Mouse (Mus musculus) forebrain, embryonic 14.5 days (tissue): ENCODE data around the gene Sec22b. TPM values are rescaled to one million over a fixed set of nuclear protein-coding genes. Genes with fewer than 3 reads are reported as not detected.

Source experiments
- ATAC-seq: fragments of 200-750 bp; cut with Nextera tagmentation; 2 replicates; pipeline ENCODE4 v1.8.0; 2017; ENCODE audit warnings: mild to moderate bottlenecking, moderate library complexity
- DNase-seq: peaks from one replicate; pipeline ENCODE4 v3.0.0-alpha.2; 2015; ENCODE audit warnings: low spot score
- H3K27ac ChIP-seq: fragments of 300-500 bp; sonication (generic); 2 replicates; pipeline ENCODE4 v1.5.1; 2014; ENCODE audit warnings: low read depth, mild to moderate bottlenecking, control low read depth, low read length, moderate library complexity
- H3K27me3 ChIP-seq: fragments of 300-500 bp; sonication (generic); replicated peaks from 2 replicates; pipeline ENCODE4 v1.6.1; 2014; ENCODE audit warnings: low read length, control low read depth, mixed read lengths; ENCODE audit not compliant: control insufficient read depth, insufficient read depth
- H3K36me3 ChIP-seq: fragments of 300-500 bp; sonication (generic); 2 replicates; pipeline ENCODE4 v1.6.1; 2014; ENCODE audit warnings: low read length, control low read depth; ENCODE audit not compliant: control insufficient read depth, insufficient read depth
- H3K4me1 ChIP-seq: fragments of 300-500 bp; sonication (generic); 2 replicates; pipeline ENCODE4 v1.6.1; 2014; ENCODE audit warnings: antibody characterized with exemption, low read length, control low read depth; ENCODE audit not compliant: control insufficient read depth, insufficient read depth
- H3K4me2 ChIP-seq: fragments of 300-500 bp; sonication (generic); 2 replicates; pipeline ENCODE4 v1.6.1; 2014; ENCODE audit warnings: mild to moderate bottlenecking, control low read depth, low read length
- H3K4me3 ChIP-seq: fragments of 300-500 bp; sonication (generic); 2 replicates; pipeline ENCODE4 v1.5.1; 2014; ENCODE audit warnings: low read depth, low read length, control low read depth
- H3K9ac ChIP-seq: fragments of 300-500 bp; sonication (generic); 2 replicates; pipeline ENCODE4 v1.6.1; 2014; ENCODE audit warnings: mild to moderate bottlenecking, low read length, control low read depth, moderate library complexity
- H3K9me3 ChIP-seq: fragments of 300-500 bp; sonication (generic); replicated peaks from 2 replicates; pipeline ENCODE4 v1.6.1; 2016; ENCODE audit warnings: low read length, control low read depth, mixed read lengths; ENCODE audit not compliant: control insufficient read depth
- WGBS: fragments of 180-500 bp; shearing (Covaris S2); extraction: QIAGEN DNeasy Blood & Tissue Kit; methylation state at CpG from one replicate; pipeline ENCODE4 v1.1.7; 2014; 5-methylcytosine and 5-hydroxymethylcytosine counted together
- polyA plus RNA-seq: library from polyadenylated mRNA; unstranded; fragments of >200 nt; fragmentation: Nextera tagmentation; extraction: Ambion mirVana; gene quantifications from 2 replicates; pipeline ENCODE4 v1.2.1, GENCODE M21; 2014

Sec22b gene
- polyA plus RNA-seq, 1 experiment from 2014 or later: 130 TPM

GRCm38 (mm10) chr3:97953196-97953595 is 52.2 kb downstream of the Sec22b start:
- ATAC-seq (no peak), DNase-seq (no peak)
- H3K4me1 ChIP-seq: no peaks in the 10 kb centered on the region
- H3K9ac ChIP-seq: no peak overlapping the region
- H3K27ac ChIP-seq: no peak overlapping the region
- 79% methylated on average over 2 of the region's 2 CpGs for WGBS
- H3K4me3 ChIP-seq: no peak overlapping the region
- no peak overlapping the region for H3K4me2 ChIP-seq
- no peaks in the 10 kb centered on the region for H3K9me3 ChIP-seq
- no peaks in the 10 kb centered on the region for H3K27me3 ChIP-seq
- H3K36me3 ChIP-seq: no peaks in the 10 kb centered on the region

- H3K4me1 ChIP-seq: no peaks in the 10 kb centered on the region
- no peak overlapping the region for H3K27ac ChIP-seq
- H3K9me3 ChIP-seq: no peaks in the 10 kb centered on the region
- no peaks in the 10 kb centered on the region for H3K36me3 ChIP-seq
- no peak for DNase-seq
- no peak for ATAC-seq
- WGBS: 50% methylated on average over 6 of the region's 6 CpGs
- no peak overlapping the region for H3K4me2 ChIP-seq
- no peak overlapping the region for H3K4me3 ChIP-seq
- no peak overlapping the region for H3K9ac ChIP-seq
- no peaks in the 10 kb centered on the region for H3K27me3 ChIP-seq
Observed at GRCm38 (mm10) chr3:97956322-97956721, 55.3 kb downstream of the Sec22b start.

DNA sequence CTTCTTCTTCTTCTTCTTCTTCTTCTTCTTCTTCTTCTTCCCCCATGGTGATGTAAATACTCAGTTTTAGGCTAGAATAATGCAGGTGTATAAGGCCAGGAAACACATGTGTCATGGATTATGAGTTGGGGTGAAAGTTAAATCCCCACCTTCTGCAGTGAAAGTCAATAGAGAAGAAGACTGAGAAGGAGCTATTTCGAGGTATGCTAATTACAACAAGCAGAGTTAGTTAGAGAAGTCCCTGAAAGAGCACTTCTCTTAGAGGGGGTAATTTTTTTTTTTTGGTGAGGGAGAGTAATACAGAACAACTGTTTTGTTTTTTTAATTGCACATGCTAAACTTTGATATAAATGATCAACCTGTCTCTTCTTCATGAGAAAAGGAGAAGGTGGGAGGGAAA is 55.9 kb downstream of the Sec22b start:
- ATAC-seq (no peak), DNase-seq (no peak)
- WGBS: 47% methylated on average over 1 of the region's 1 CpGs
- Histone ChIP-seq H3K36me3 (no peaks in the 10 kb centered on the region), H3K4me2 (no peak overlapping the region), H3K9me3 (no peaks in the 10 kb centered on the region), H3K9ac (no peak overlapping the region), H3K4me1 (no peaks in the 10 kb centered on the region), H3K27me3 (no peaks in the 10 kb centered on the region), H3K4me3 (no peak overlapping the region), H3K27ac (no peak overlapping the region)

DNA sequence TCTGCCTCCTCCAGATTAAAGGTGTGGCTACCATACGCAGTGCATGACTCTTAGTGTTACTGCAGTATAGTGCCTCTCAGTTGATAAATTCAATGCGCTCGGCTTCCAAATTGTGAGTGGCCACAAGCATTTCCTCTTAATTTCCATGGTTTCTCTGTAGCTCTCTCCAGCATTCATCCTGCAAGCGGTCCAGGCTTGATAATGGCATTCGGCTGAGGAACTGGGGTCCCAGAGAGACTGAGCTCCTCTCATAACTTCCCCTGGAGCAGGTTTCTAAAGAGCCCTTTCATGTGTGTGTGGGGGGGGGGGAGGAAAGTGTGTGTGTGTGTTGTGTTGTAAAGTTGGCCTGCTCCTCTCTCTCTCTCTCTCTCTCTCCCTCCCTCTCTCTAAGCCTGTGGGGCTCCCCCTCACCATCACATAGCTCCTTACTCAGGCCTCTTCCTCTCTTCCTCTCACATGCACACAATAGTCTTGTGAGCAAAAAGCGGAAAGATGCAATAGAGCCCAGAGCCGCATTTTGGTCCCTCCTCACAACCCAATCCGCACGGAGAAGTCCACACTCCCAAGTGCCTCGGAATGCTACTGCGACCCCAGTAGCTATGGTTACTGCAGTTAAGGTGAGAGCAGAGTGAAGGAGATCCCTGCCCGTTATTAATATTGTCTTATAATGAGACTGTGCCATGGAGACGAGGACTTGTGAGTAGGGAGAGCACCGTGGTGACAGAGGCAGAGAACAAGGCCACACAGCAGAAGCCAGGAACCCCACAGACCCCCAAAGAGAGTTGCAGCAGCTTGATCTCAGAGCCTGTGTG is 60.0 kb downstream of the Sec22b start:
- Histone ChIP-seq H3K27ac (no peak overlapping the region), H3K4me2 (no peak overlapping the region), H3K9me3 (no peaks in the 10 kb centered on the region), H3K9ac (no peak overlapping the region), H3K27me3 (no peaks in the 10 kb centered on the region), H3K4me3 (no peak overlapping the region), H3K36me3 (no peaks in the 10 kb centered on the region), H3K4me1 (no peaks in the 10 kb centered on the region)
- DNase-seq (no peak), ATAC-seq (no peak)
- 56% methylated on average over 14 of the region's 14 CpGs for WGBS

DNA sequence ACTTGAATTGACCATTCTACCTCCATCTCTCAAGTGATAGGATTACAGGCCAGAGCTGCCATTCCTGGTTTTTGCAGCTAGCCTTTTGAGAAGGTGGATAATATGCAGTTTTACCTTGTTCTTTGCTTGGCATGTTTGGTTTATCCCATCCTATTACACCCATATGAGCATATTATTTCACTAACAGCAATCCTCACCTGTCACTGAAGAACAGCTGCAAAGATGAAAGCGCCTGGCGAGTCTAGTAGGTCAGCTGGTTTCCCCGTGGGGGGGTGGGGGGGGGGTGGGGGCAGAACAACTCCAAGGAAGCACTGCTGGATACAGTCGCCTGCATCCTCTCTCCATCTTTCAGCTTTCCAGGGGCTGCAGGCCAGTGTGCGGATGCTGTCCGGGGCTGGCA is 61.0 kb downstream of the Sec22b start:
- Histone ChIP-seq H3K36me3 (no peaks in the 10 kb centered on the region), H3K27ac (no peak overlapping the region), H3K9ac (no peak overlapping the region), H3K9me3 (no peaks in the 10 kb centered on the region), H3K27me3 (no peaks in the 10 kb centered on the region), H3K4me2 (no peak overlapping the region), H3K4me1 (no peaks in the 10 kb centered on the region), H3K4me3 (no peak overlapping the region)
- DNase-seq (no peak), ATAC-seq (no peak)
- 77% methylated on average over 6 of the region's 6 CpGs for WGBS

- 92% methylated on average over 14 of the region's 14 CpGs for WGBS
- ATAC-seq: no peak
- DNase-seq: no peak
Observed at GRCm38 (mm10) chr3:97964878-97965353, 63.9 kb downstream of the Sec22b start.

GRCm38 (mm10) chr3:97967627-97968026 is 66.6 kb downstream of the Sec22b start:
- 56% methylated on average over 2 of the region's 2 CpGs for WGBS
- DNase-seq (no peak), ATAC-seq (no peak)
- H3K4me2 ChIP-seq: no peak overlapping the region
- no peak overlapping the region for H3K4me3 ChIP-seq
- H3K36me3 ChIP-seq: no peaks in the 10 kb centered on the region
- H3K27ac ChIP-seq: no peak overlapping the region
- no peaks in the 10 kb centered on the region for H3K9me3 ChIP-seq
- no peak overlapping the region for H3K9ac ChIP-seq
- H3K4me1 ChIP-seq: no peaks in the 10 kb centered on the region
- H3K27me3 ChIP-seq: no peaks in the 10 kb centered on the region

More at GRCm38 (mm10) chr3:97964878-97965353, 63.9 kb downstream of the Sec22b start:
- no peaks in the 10 kb centered on the region for H3K36me3 ChIP-seq
- H3K4me2 ChIP-seq: no peak overlapping the region
- no peaks in the 10 kb centered on the region for H3K27me3 ChIP-seq
- no peak overlapping the region for H3K27ac ChIP-seq
- no peaks in the 10 kb centered on the region for H3K9me3 ChIP-seq
- H3K4me1 ChIP-seq: no peaks in the 10 kb centered on the region
- no peak overlapping the region for H3K4me3 ChIP-seq
- no peak overlapping the region for H3K9ac ChIP-seq

GRCm38 (mm10) chr3:97968191-97968590 is 67.2 kb downstream of the Sec22b start:
- ATAC-seq: no peak
- no peaks in the 10 kb centered on the region for H3K9me3 ChIP-seq
- H3K9ac ChIP-seq: no peak overlapping the region

DNA sequence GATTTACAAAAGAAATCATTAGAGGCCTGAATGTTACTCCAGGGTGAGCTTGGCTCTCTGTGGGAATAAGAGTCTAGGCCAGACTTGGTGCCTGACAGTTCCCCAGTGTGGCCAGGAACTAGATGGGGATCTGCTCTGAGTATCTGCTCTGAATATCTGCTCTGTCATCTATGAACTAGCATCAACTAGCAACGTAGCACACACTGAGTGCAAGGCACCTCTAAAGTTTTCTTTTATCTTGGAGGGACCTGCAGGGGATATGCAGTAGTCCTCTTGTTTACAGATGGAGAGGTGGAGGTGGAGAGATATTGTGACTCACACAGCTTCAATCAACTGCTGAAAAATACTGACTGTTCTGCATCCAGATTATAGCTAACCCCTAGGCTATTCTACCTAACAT is 68.0 kb downstream of the Sec22b start:
- no peaks in the 10 kb centered on the region for H3K4me1 ChIP-seq
- DNase-seq (no peak), ATAC-seq (no peak)

More at GRCm38 (mm10) chr3:97968191-97968590, 67.2 kb downstream of the Sec22b start:
- Histone ChIP-seq H3K36me3 (no peaks in the 10 kb centered on the region), H3K4me2 (no peak overlapping the region), H3K27me3 (no peaks in the 10 kb centered on the region), H3K4me1 (no peaks in the 10 kb centered on the region), H3K27ac (no peak overlapping the region), H3K4me3 (no peak overlapping the region)
- 99% methylated on average over 2 of the region's 2 CpGs for WGBS
- DNase-seq: no peak

More for the DNA sequence above, 68.0 kb downstream of the Sec22b start:
- no peak overlapping the region for H3K9ac ChIP-seq
- no peaks in the 10 kb centered on the region for H3K27me3 ChIP-seq
- 83% methylated on average over 1 of the region's 1 CpGs for WGBS
- no peak overlapping the region for H3K4me3 ChIP-seq
- H3K4me2 ChIP-seq: no peak overlapping the region
- no peaks in the 10 kb centered on the region for H3K9me3 ChIP-seq
- H3K27ac ChIP-seq: no peak overlapping the region
- no peaks in the 10 kb centered on the region for H3K36me3 ChIP-seq
